Mouse (Mus musculus): ENCODE measurements around the gene Slc25a29. TPM values are rescaled to one million over a fixed set of nuclear protein-coding genes. Genes with fewer than 3 reads are reported as not detected.

The Slc25a29 gene
- polyA plus RNA-seq (2015; fragmentation: Nextera tagmentation; extraction: Ambion mirVana): 3.1 and 5.3 TPM in 2 replicates

GRCm38 (mm10) chr12:108835840-108836409 lies at the start of gene Slc25a29, which contains the start of gene Slc25a47:
Gene Slc25a29 (minus strand): TSS chr12:108835883.
Gene Slc25a47 (plus strand): TSS chr12:108836046.
- H3K4me1 ChIP-seq (replicated peaks): peaks cover 30% of the 10 kb centered on the region

GRCm38 (mm10) chr12:108882776-108883175 lies 47.1 kb upstream of the Slc25a29 start:
- Histone ChIP-seq H3K36me3 (peaks cover 57% of the 10 kb centered on the region), H3K9me3 (replicated peaks) (no peaks in the 10 kb centered on the region), H3K4me2 (no peak overlapping the region), H3K9ac (no peak overlapping the region), H3K27ac (no peak overlapping the region), H3K4me3 (no peak overlapping the region), H3K27me3 (no peaks in the 10 kb centered on the region), H3K4me1 (replicated peaks) (no peaks in the 10 kb centered on the region)
- ATAC-seq (replicated peaks; ENCODE audit: insufficient number of reproducible peaks, insufficient read depth, low FRiP score, low read depth): no peak
- 79% methylated on average over 8 of the region's 8 CpGs for WGBS

More at GRCm38 (mm10) chr12:108835840-108836409, at the start of gene Slc25a29, which contains the start of gene Slc25a47:
- no peaks in the 10 kb centered on the region for H3K27me3 ChIP-seq
- H3K9me3 ChIP-seq (replicated peaks): no peaks in the 10 kb centered on the region
- peak within 1 kb of the TSS; percentile 76 for H3K9ac ChIP-seq
- peak; percentile 99 for ATAC-seq (replicated peaks; ENCODE audit: insufficient number of reproducible peaks, insufficient read depth, low FRiP score, low read depth)
- peak within 1 kb of the TSS; percentile 84 for H3K27ac ChIP-seq
- peaks cover 6% of the 10 kb centered on the region for H3K36me3 ChIP-seq
- WGBS: under 1% methylated on average over 53 of the region's 53 CpGs
- peak within 1 kb of the TSS; percentile 98 for H3K4me2 ChIP-seq
- H3K4me3 ChIP-seq: peak within 1 kb of the TSS; percentile 83

- Histone ChIP-seq H3K4me2 (no peak overlapping the region), H3K4me3 (no peak overlapping the region), H3K27ac (no peak overlapping the region), H3K9ac (no peak overlapping the region), H3K36me3 (peaks cover 45% of the 10 kb centered on the region), H3K9me3 (replicated peaks) (no peaks in the 10 kb centered on the region), H3K27me3 (no peaks in the 10 kb centered on the region), H3K4me1 (replicated peaks) (no peaks in the 10 kb centered on the region)
- WGBS: 80% methylated on average over 3 of the region's 3 CpGs
- ATAC-seq (replicated peaks; ENCODE audit: insufficient number of reproducible peaks, insufficient read depth, low FRiP score, low read depth): no peak
Measured at GRCm38 (mm10) chr12:108881192-108881591, 45.5 kb upstream of the Slc25a29 start.

- Histone ChIP-seq H3K4me3 (no peak overlapping the region), H3K36me3 (peaks cover 42% of the 10 kb centered on the region), H3K9ac (no peak overlapping the region), H3K4me1 (replicated peaks) (no peaks in the 10 kb centered on the region), H3K27ac (no peak overlapping the region), H3K4me2 (no peak overlapping the region), H3K27me3 (no peaks in the 10 kb centered on the region), H3K9me3 (replicated peaks) (no peaks in the 10 kb centered on the region)
- 90% methylated on average over 5 of the region's 5 CpGs for WGBS
- ATAC-seq (replicated peaks; ENCODE audit: insufficient number of reproducible peaks, insufficient read depth, low FRiP score, low read depth): no peak
Measured at GRCm38 (mm10) chr12:108880606-108881005, 44.9 kb upstream of the Slc25a29 start.

- 67% methylated on average over 4 of the region's 4 CpGs for WGBS
- no peaks in the 10 kb centered on the region for H3K27me3 ChIP-seq
- H3K4me3 ChIP-seq: no peak overlapping the region
- no peak overlapping the region for H3K9ac ChIP-seq
- peaks cover 55% of the 10 kb centered on the region for H3K36me3 ChIP-seq
- H3K27ac ChIP-seq: no peak overlapping the region
- H3K4me2 ChIP-seq: no peak overlapping the region
- no peaks in the 10 kb centered on the region for H3K9me3 ChIP-seq (replicated peaks)
- no peaks in the 10 kb centered on the region for H3K4me1 ChIP-seq (replicated peaks)
- ATAC-seq (replicated peaks; ENCODE audit: insufficient number of reproducible peaks, insufficient read depth, low FRiP score, low read depth): no peak
Measured at GRCm38 (mm10) chr12:108879138-108879537, 43.5 kb upstream of the Slc25a29 start.

GRCm38 (mm10) chr12:108873122-108873521 lies 37.4 kb upstream of the Slc25a29 start:
- H3K9me3 ChIP-seq (replicated peaks): no peaks in the 10 kb centered on the region
- H3K36me3 ChIP-seq: peaks cover 74% of the 10 kb centered on the region
- H3K27me3 ChIP-seq: no peaks in the 10 kb centered on the region
- H3K4me3 ChIP-seq: no peak overlapping the region
- WGBS: 77% methylated on average over 5 of the region's 5 CpGs
- no peak overlapping the region for H3K4me2 ChIP-seq
- no peak overlapping the region for H3K27ac ChIP-seq
- ATAC-seq (replicated peaks; ENCODE audit: insufficient number of reproducible peaks, insufficient read depth, low FRiP score, low read depth): no peak
- H3K4me1 ChIP-seq (replicated peaks): no peaks in the 10 kb centered on the region
- no peak overlapping the region for H3K9ac ChIP-seq

- Histone ChIP-seq H3K27me3 (no peaks in the 10 kb centered on the region), H3K9ac (no peak overlapping the region), H3K4me3 (no peak overlapping the region), H3K9me3 (replicated peaks) (no peaks in the 10 kb centered on the region), H3K4me2 (no peak overlapping the region), H3K27ac (no peak overlapping the region), H3K4me1 (replicated peaks) (0 out of 2 replicates have a peak, but pooled peaks cover 1% of the 10 kb centered on the region), H3K36me3 (peaks cover 73% of the 10 kb centered on the region)
- ATAC-seq (replicated peaks; ENCODE audit: insufficient number of reproducible peaks, insufficient read depth, low FRiP score, low read depth): no peak
- 86% methylated on average over 2 of the region's 2 CpGs for WGBS
Measured at GRCm38 (mm10) chr12:108869575-108869974, 33.9 kb upstream of the Slc25a29 start.

- Histone ChIP-seq H3K4me3 (no peak overlapping the region), H3K4me1 (replicated peaks) (0 out of 2 replicates have a peak, but pooled peaks cover 3% of the 10 kb centered on the region), H3K4me2 (no peak overlapping the region), H3K9me3 (replicated peaks) (no peaks in the 10 kb centered on the region), H3K36me3 (peaks cover 65% of the 10 kb centered on the region), H3K9ac (no peak overlapping the region), H3K27me3 (no peaks in the 10 kb centered on the region), H3K27ac (peak overlapping the region; percentile 64)
- ATAC-seq (replicated peaks; ENCODE audit: insufficient number of reproducible peaks, insufficient read depth, low FRiP score, low read depth): no peak; the same call in 1 of the 2 replicates
- WGBS: 80% methylated on average over 6 of the region's 6 CpGs
Measured at GRCm38 (mm10) chr12:108865007-108865494, 29.4 kb upstream of the Slc25a29 start.

- Histone ChIP-seq H3K27ac (no peak overlapping the region), H3K9ac (no peak overlapping the region)
- 77% methylated on average over 5 of the region's 5 CpGs for WGBS
Measured at GRCm38 (mm10) chr12:108858486-108858885, 22.8 kb upstream of the Slc25a29 start.

GRCm38 (mm10) chr12:108857589-108858184 lies 22.0 kb upstream of the Slc25a29 start:
- Histone ChIP-seq H3K36me3 (peaks cover 20% of the 10 kb centered on the region; the same call in 1 of the 2 replicates), H3K4me1 (replicated peaks) (no peaks in the 10 kb centered on the region), H3K27ac (no peak overlapping the region), H3K9ac (no peak overlapping the region), H3K4me2 (no peak overlapping the region), H3K9me3 (replicated peaks) (no peaks in the 10 kb centered on the region), H3K4me3 (no peak overlapping the region), H3K27me3 (no peaks in the 10 kb centered on the region)
- 71% methylated on average over 7 of the region's 7 CpGs for WGBS
- ATAC-seq (replicated peaks; ENCODE audit: insufficient number of reproducible peaks, insufficient read depth, low FRiP score, low read depth): no peak

More at GRCm38 (mm10) chr12:108858486-108858885, 22.8 kb upstream of the Slc25a29 start:
- Histone ChIP-seq H3K27me3 (no peaks in the 10 kb centered on the region), H3K4me3 (no peak overlapping the region), H3K4me2 (no peak overlapping the region), H3K36me3 (peaks cover 28% of the 10 kb centered on the region), H3K9me3 (replicated peaks) (no peaks in the 10 kb centered on the region), H3K4me1 (replicated peaks) (no peaks in the 10 kb centered on the region)
- ATAC-seq (replicated peaks; ENCODE audit: insufficient number of reproducible peaks, insufficient read depth, low FRiP score, low read depth): no peak

GRCm38 (mm10) chr12:108857109-108857508 lies 21.4 kb upstream of the Slc25a29 start:
- WGBS: 87% methylated on average over 7 of the region's 7 CpGs
- no peak for ATAC-seq (replicated peaks; ENCODE audit: insufficient number of reproducible peaks, insufficient read depth, low FRiP score, low read depth)
- H3K4me1 ChIP-seq (replicated peaks): no peaks in the 10 kb centered on the region

More at GRCm38 (mm10) chr12:108857109-108857508, 21.4 kb upstream of the Slc25a29 start:
- no peak overlapping the region for H3K4me2 ChIP-seq
- no peak overlapping the region for H3K9ac ChIP-seq
- H3K4me3 ChIP-seq: no peak overlapping the region
- no peaks in the 10 kb centered on the region for H3K9me3 ChIP-seq (replicated peaks)
- H3K27me3 ChIP-seq: no peaks in the 10 kb centered on the region
- no peak overlapping the region for H3K27ac ChIP-seq
- peaks cover 16% of the 10 kb centered on the region; the same call in 1 of the 2 replicates for H3K36me3 ChIP-seq
